Mouse (Mus musculus) Patski (cell line): ENCODE results near the gene Me1. TPM values are rescaled to one million over a fixed set of nuclear protein-coding genes. Genes with fewer than 3 reads are reported as not detected.

Experiments used
- ATAC-seq: fragments of 100-300 bp; one replicate; pipeline ENCODE4 v1.8.0; 2021
- CTCF ChIA-PET: fragments of 350-600 bp; sonication (Branson Sonifier 250); formaldehyde crosslinking; loops from one replicate; lab custom pipeline; 2022; ENCODE audit warnings: inconsistent platforms; lab: Charles Lee
- POLR2A ChIA-PET: fragments of 350-600 bp; sonication (Branson Sonifier 250); formaldehyde crosslinking; loops from one replicate; lab custom pipeline; 2022; ENCODE audit warnings: antibody characterized with exemption, inconsistent platforms; lab: Charles Lee
- DNase-seq: peaks from one replicate; pipeline ENCODE4 v3.0.0-alpha.2; 2011; ENCODE audit warnings: low read depth, low spot score
- H3K27me3 ChIP-seq: fragments of 371-371 bp; one replicate; pipeline ENCODE4 v1.5.1; 2021
- CTCF ChIP-seq: fragments of 100-300 bp; IDR thresholded peaks from one replicate; pipeline ENCODE4 v1.5.1; 2021
- in situ Hi-C: fragments of 300-500 bp; cut with MboI; formaldehyde crosslinking; loops from 3 replicates; pipeline ENCODE4 v1.11.1; 2018; ENCODE audit warnings: low pct_unique_long_range_greater_than_20kb, mixed read lengths
- polyA plus RNA-seq: library from polyadenylated mRNA; unstranded; gene quantifications from one replicate; pipeline ENCODE4 v1.2.3, GENCODE M21; 2021

Gene Me1
- polyA plus RNA-seq, 1 experiment from 2014 or later: 109 TPM

- DNase-seq: no peak
- no peak for ATAC-seq
- TF ChIP-seq CTCF: no peak
- ChIA-PET CTCF (interaction anchor here (0.8 kb wide), 1 partner anchor 12 kb away, joined by 3 read pairs; no protein-coding TSS in a partner anchor), POLR2A (no interaction called here)
- H3K27me3 ChIP-seq: no peaks in the 10 kb centered on the region
- in situ Hi-C loops: no loop called here
These were observed 34.5 kb downstream of the Me1 start for GRCm38 (mm10) chr9:86661266-86661665.

- POLR2A ChIA-PET: no interaction called here
- H3K27me3 ChIP-seq: no peaks in the 10 kb centered on the region
- no peak for TF ChIP-seq CTCF
- no peak for ATAC-seq
- no peak for DNase-seq
- in situ Hi-C loops: no loop called here
- CTCF ChIA-PET: no interaction called here
These were observed 35.4 kb downstream of the Me1 start for GRCm38 (mm10) chr9:86660327-86660726.

- ChIA-PET CTCF (interaction anchor here (1.3 kb wide), 1 partner anchor 17 kb away, joined by 3 read pairs; no protein-coding TSS in a partner anchor), POLR2A (no interaction called here)
- H3K27me3 ChIP-seq: no peaks in the 10 kb centered on the region
- TF ChIP-seq CTCF: no peak
- no peak for DNase-seq
- no peak for ATAC-seq
- in situ Hi-C loops: no loop called here
These were observed 37.4 kb downstream of the Me1 start for GRCm38 (mm10) chr9:86658347-86658746.

GRCm38 (mm10) chr9:86652194-86652593, 43.6 kb downstream of the Me1 start:
- DNase-seq (no peak), ATAC-seq (no peak)
- CTCF ChIA-PET: no interaction called here
- no peaks in the 10 kb centered on the region for H3K27me3 ChIP-seq
- POLR2A ChIA-PET: no interaction called here
- TF ChIP-seq CTCF: no peak
- in situ Hi-C loops: no loop called here

GRCm38 (mm10) chr9:86651254-86651653, 44.5 kb downstream of the Me1 start:
- CTCF ChIA-PET: no interaction called here
- TF ChIP-seq CTCF: no peak
- DNase-seq (no peak), ATAC-seq (no peak)
- POLR2A ChIA-PET: no interaction called here
- in situ Hi-C loops: no loop called here
- H3K27me3 ChIP-seq: no peaks in the 10 kb centered on the region

GRCm38 (mm10) chr9:86650822-86651221, 44.9 kb downstream of the Me1 start:
- ATAC-seq (no peak), DNase-seq (no peak)
- in situ Hi-C loops: no loop called here
- CTCF ChIA-PET: no interaction called here
- no peaks in the 10 kb centered on the region for H3K27me3 ChIP-seq
- no peak for TF ChIP-seq CTCF
- POLR2A ChIA-PET: no interaction called here

GRCm38 (mm10) chr9:86647931-86648550, 47.7 kb downstream of the Me1 start:
- in situ Hi-C loops: no loop called here
- no peaks in the 10 kb centered on the region for H3K27me3 ChIP-seq
- ATAC-seq: peak; percentile 62
- CTCF ChIA-PET: interaction anchor here (1.2 kb wide), 1 partner anchor 58 kb away, joined by 3 read pairs; no protein-coding TSS in a partner anchor
- POLR2A ChIA-PET: no interaction called here
- DNase-seq: no peak
- no peak for TF ChIP-seq CTCF

- no peak for DNase-seq
- in situ Hi-C loops: no loop called here
- TF ChIP-seq CTCF: peak; percentile 66
- no peak for ATAC-seq
- ChIA-PET CTCF (interaction anchor here (1.2 to 1.5 kb wide), 2 partner anchors 21 to 59 kb away, joined by 3 read pairs; no protein-coding TSS in a partner anchor), POLR2A (interaction anchor here (0.6 kb wide), 1 partner anchor 28 kb away, joined by 3 read pairs; no protein-coding TSS in a partner anchor)
- no peaks in the 10 kb centered on the region for H3K27me3 ChIP-seq
These were observed 48.9 kb downstream of the Me1 start for GRCm38 (mm10) chr9:86646807-86647206.

- no peak for ATAC-seq
- no peak for DNase-seq
- ChIA-PET POLR2A (no interaction called here), CTCF (interaction anchor here (0.8 to 1.4 kb wide), 2 partner anchors 24 to 103 kb away, joined by 3 read pairs; no protein-coding TSS in a partner anchor)
- in situ Hi-C loops: no loop called here
- H3K27me3 ChIP-seq: no peaks in the 10 kb centered on the region
- TF ChIP-seq CTCF: no peak
These were observed 52.3 kb downstream of the Me1 start for GRCm38 (mm10) chr9:86643497-86643896.

GRCm38 (mm10) chr9:86638771-86639170, 57.0 kb downstream of the Me1 start:
- CTCF ChIA-PET: interaction anchor here (0.7 to 1.4 kb wide), 2 partner anchors 14 to 107 kb away, joined by 3 to 6 read pairs; no protein-coding TSS in a partner anchor
- H3K27me3 ChIP-seq: no peaks in the 10 kb centered on the region
- DNase-seq: no peak
- in situ Hi-C loops: no loop called here
- POLR2A ChIA-PET: interaction anchor here (0.6 kb wide), 1 partner anchor 131 kb away, joined by 4 read pairs; no protein-coding TSS in a partner anchor
- ATAC-seq: no peak
- no peak for TF ChIP-seq CTCF

- no peak for TF ChIP-seq CTCF
- ChIA-PET POLR2A (no interaction called here), CTCF (no interaction called here)
- no peaks in the 10 kb centered on the region for H3K27me3 ChIP-seq
- in situ Hi-C loops: no loop called here
- DNase-seq: no peak
- no peak for ATAC-seq
These were observed 64.6 kb downstream of the Me1 start for GRCm38 (mm10) chr9:86631153-86631552.
